ENCODE assay signal across 8 mouse cellular contexts in genomic region chr15:102100161-102100981, GRCm38 (mm10). TPM values are rescaled to one million over a fixed set of nuclear protein-coding genes. Genes with fewer than 3 reads are reported as not detected.
A peak's percentile ranks its signal among the peaks of the same experiment; 100 is the strongest.
DNase-seq lines count a peak whose midpoint lies in the region; ATAC-seq and TF ChIP-seq lines count a peak whose summit lies in the region.

Gene Tns2 (plus strand): TSS chr15:102100413.

- no peak for TF ChIP-seq POLR2A in bone marrow macrophage, adult 2 months (IDR thresholded peaks at IDR 0.05; ENCODE audit: borderline replicate concordance, low read depth, low read length)

- peaks cover 16% of the 10 kb centered on the region for H3K4me1 ChIP-seq in bone marrow macrophage, adult 2 months (ENCODE audit: control insufficient read depth, insufficient read depth, low read length)
- peaks cover 75% of the 10 kb centered on the region for H3K4me1 ChIP-seq in heart, embryonic 15.5 days (replicated peaks)
- peaks cover 40% of the 10 kb centered on the region for H3K4me1 ChIP-seq in liver, postnatal 0 days (ENCODE audit: insufficient read depth)
- peaks cover 11% of the 10 kb centered on the region for H3K4me1 ChIP-seq in neural tube, embryonic 14.5 days (ENCODE audit: control insufficient read depth, insufficient read depth, low read length)

- H3K36me3 ChIP-seq in heart, embryonic 15.5 days: peaks cover 13% of the 10 kb centered on the region
- peaks cover 13% of the 10 kb centered on the region; the same call in 1 of the 2 replicates for H3K36me3 ChIP-seq in liver, postnatal 0 days (replicated peaks; ENCODE audit: insufficient read depth, low read length)
- peaks cover 12% of the 10 kb centered on the region; the same call in 1 of the 2 replicates for H3K36me3 ChIP-seq in neural tube, embryonic 14.5 days (ENCODE audit: control insufficient read depth, insufficient read depth, low read length)

- no peaks in the 10 kb centered on the region for H3K9me3 ChIP-seq in heart, embryonic 15.5 days (replicated peaks)
- no peaks in the 10 kb centered on the region for H3K9me3 ChIP-seq in liver, postnatal 0 days (ENCODE audit: low read length)
- no peaks in the 10 kb centered on the region for H3K9me3 ChIP-seq in neural tube, embryonic 14.5 days (ENCODE audit: control insufficient read depth, low read length)

- peak; percentile 93 to 97 for DNase-seq in kidney, postnatal 25 days
- peak; percentile 78 for DNase-seq in liver, postnatal 0 days
- DNase-seq in thymus, adult 18-20 months: peak; percentile 51 to 59

- no peak within 1 kb of the TSS for H3K27ac ChIP-seq in bone marrow macrophage, adult 2 months (ENCODE audit: insufficient read depth, low read depth, low read length)
- H3K27ac ChIP-seq in heart, embryonic 15.5 days: peak within 1 kb of the TSS; percentile 96
- peak within 1 kb of the TSS; percentile 76 for H3K27ac ChIP-seq in liver, postnatal 0 days (ENCODE audit: low read depth)
- peak within 1 kb of the TSS; percentile 44; the same call in 1 of the 2 replicates for H3K27ac ChIP-seq in neural tube, embryonic 14.5 days (ENCODE audit: low read depth, low read length)

- peak within 1 kb of the TSS; percentile 75 for H3K9ac ChIP-seq in heart, embryonic 15.5 days
- H3K9ac ChIP-seq in liver, postnatal 0 days (replicated peaks): peak within 1 kb of the TSS; percentile 60
- H3K9ac ChIP-seq in neural tube, embryonic 14.5 days (replicated peaks; ENCODE audit: low read depth, low read length): peak within 1 kb of the TSS; percentile 57

- H3K4me3 ChIP-seq in bone marrow macrophage, adult 2 months (ENCODE audit: insufficient read depth, low read length): peak within 1 kb of the TSS; percentile 65
- peak within 1 kb of the TSS; percentile 66 for H3K4me3 ChIP-seq in heart, embryonic 15.5 days
- H3K4me3 ChIP-seq in liver, postnatal 0 days (ENCODE audit: low read depth, low read length): peak within 1 kb of the TSS; percentile 56
- peak within 1 kb of the TSS; percentile 43 for H3K4me3 ChIP-seq in neural tube, embryonic 14.5 days (ENCODE audit: low read depth, low read length)

- TF ChIP-seq EP300 in liver, postnatal 0 days (IDR thresholded peaks at IDR 0.05; ENCODE audit: low read depth): no peak

- no peak; the same call in 1 of the 2 replicates for TF ChIP-seq CTCF in bone marrow macrophage, adult 2 months (IDR thresholded peaks at IDR 0.05; ENCODE audit: low read depth, low read length)
- peak; percentile 59 for TF ChIP-seq CTCF in liver, postnatal 0 days (IDR thresholded peaks at IDR 0.05; ENCODE audit: low read depth)

- no peaks in the 10 kb centered on the region for H3K27me3 ChIP-seq in heart, embryonic 15.5 days
- H3K27me3 ChIP-seq in liver, postnatal 0 days (ENCODE audit: insufficient read depth, low read length): no peaks in the 10 kb centered on the region
- H3K27me3 ChIP-seq in neural tube, embryonic 14.5 days (ENCODE audit: control insufficient read depth, insufficient read depth, low read length): no peaks in the 10 kb centered on the region

- under 1% methylated on average over 68 of the region's 82 CpGs for WGBS in heart, embryonic 15.5 days
- 1% methylated on average over 48 of the region's 82 CpGs for WGBS in liver, postnatal 0 days (ENCODE audit: insufficient replicate concordance)
- 1% methylated on average over 44 of the region's 82 CpGs for WGBS in neural tube, embryonic 14.5 days

- H3K4me2 ChIP-seq in heart, embryonic 15.5 days: peak within 1 kb of the TSS; percentile 91
- peak within 1 kb of the TSS; percentile 85 for H3K4me2 ChIP-seq in liver, postnatal 0 days (ENCODE audit: low read depth, low read length)
- peak within 1 kb of the TSS; percentile 76 for H3K4me2 ChIP-seq in neural tube, embryonic 14.5 days (ENCODE audit: low read depth, low read length)

- peak; percentile 63 for ATAC-seq in CD4-positive, CD25-positive, alpha-beta regulatory T cell, adult 4 months
- ATAC-seq in erythroid progenitor cell, adult 5-6 weeks (replicated peaks; ENCODE audit: low FRiP score, poor library complexity, severe bottlenecking): peak; percentile 68
- peak; percentile 60 for ATAC-seq in heart, embryonic 15.5 days (replicated peaks; ENCODE audit: insufficient number of reproducible peaks, insufficient read depth, low FRiP score, low read depth)
- peak; percentile 55 for ATAC-seq in liver, postnatal 0 days
- ATAC-seq in neural tube, embryonic 14.5 days (ENCODE audit: low read depth): peak; percentile 47

RNA-seq across cellular contexts. Expression of gene Tns2, which starts in this region (rescaled TPM):
- 1 to 10 TPM; 1.1 to 2.3 TPM for polyA plus RNA-seq in CD4-positive, CD25-positive, alpha-beta regulatory T cell, adult 4 months (2017; shearing (Covaris generic))
- polyA plus RNA-seq in bone marrow macrophage, adult 2 months (2012; ENCODE audit: insufficient read depth, insufficient read length, missing spikeins): 1.4 and 2.1 TPM in 2 replicates
- 0.36 TPM in 1 of 2 replicates, not detected in the other for total RNA-seq in erythroid progenitor cell, adult 5-6 weeks (2015; ENCODE audit: low replicate concordance)
- total RNA-seq in erythroid progenitor cell, adult 5-6 weeks (2017; ENCODE audit: low replicate concordance): not detected in 2 replicates
- 30.9 and 31.0 TPM in 2 replicates for polyA plus RNA-seq in heart, embryonic 15.5 days (2015; fragmentation: Nextera tagmentation; extraction: Ambion mirVana)
- polyA plus RNA-seq in liver, postnatal 0 days (2015; fragmentation: Nextera tagmentation; extraction: Ambion mirVana): 9.2 TPM in 2 replicates
- 4.3 and 9.5 TPM in 2 replicates for polyA plus RNA-seq in neural tube, embryonic 14.5 days (2014; fragmentation: Nextera tagmentation; extraction: Ambion mirVana)

Comparison
In these comparisons a context has a peak if more than half of its experiments do, and no peak if none do; other contexts are left out.
1. Peak in ATAC-seq in erythroid progenitor cell, adult 5-6 weeks; RNA of the gene not detected or under 1 TPM.